Mouse (Mus musculus) heart, embryonic 11.5 days (tissue): ENCODE measurements around the gene Crx. TPM values are rescaled to one million over a fixed set of nuclear protein-coding genes. Genes with fewer than 3 reads are reported as not detected.

ENCODE experiments used
- polyA plus RNA-seq: library from polyadenylated mRNA; unstranded; fragments of >200 nt; fragmentation: Nextera tagmentation; extraction: Ambion mirVana; gene quantifications from 2 replicates; pipeline ENCODE4 v1.2.1, GENCODE M21; 2014

Gene Crx
- polyA plus RNA-seq, 1 experiment from 2014 or later, result not detected

Other genes with a start within 250 kb of the Crx start
- not detected in 2 replicates for gene Obox3, start 240.1 kb downstream of the Crx start, polyA plus RNA-seq
- not detected in 2 replicates for gene Obox5, start 129.8 kb downstream of the Crx start, polyA plus RNA-seq
- not detected in 2 replicates for gene Obox6, start 40.3 kb downstream of the Crx start, polyA plus RNA-seq
- gene Crxos, start 2.6 kb upstream of the Crx start, polyA plus RNA-seq, result not detected in 2 replicates
- 726 and 772 TPM in 2 replicates for gene Selenow, start 42.4 kb upstream of the Crx start, polyA plus RNA-seq
- 130 and 137 TPM in 2 replicates for gene Nop53, start 66.1 kb upstream of the Crx start, polyA plus RNA-seq
- gene Ehd2, start 87.6 kb upstream of the Crx start, polyA plus RNA-seq, result 16.3 and 23.4 TPM in 2 replicates
- gene Bicra, start 168.0 kb upstream of the Crx start, polyA plus RNA-seq, result 4.9 and 5.7 TPM in 2 replicates
- not detected in 2 replicates for gene Zfp541, start 181.8 kb upstream of the Crx start, polyA plus RNA-seq
- 158 and 168 TPM in 2 replicates for gene Napa, start 218.5 kb upstream of the Crx start, polyA plus RNA-seq
- gene Kptn, start 239.9 kb upstream of the Crx start, polyA plus RNA-seq, result 26.4 and 29.5 TPM in 2 replicates
- gene Slc8a2, start 249.9 kb upstream of the Crx start, polyA plus RNA-seq, result 0.11 and 0.17 TPM in 2 replicates